Mouse (Mus musculus) c-Kit-positive CD71-negative TER-119-negative erythroid progenitor cells, embryonic 14.5 days (primary cell): ENCODE measurements around the gene Gm10306.

Source experiments
- DNase-seq: peaks from one replicate; pipeline ENCODE4 v3.0.0-alpha.2; 2013; ENCODE audit warnings: low read depth

Gm10306 gene

DNA sequence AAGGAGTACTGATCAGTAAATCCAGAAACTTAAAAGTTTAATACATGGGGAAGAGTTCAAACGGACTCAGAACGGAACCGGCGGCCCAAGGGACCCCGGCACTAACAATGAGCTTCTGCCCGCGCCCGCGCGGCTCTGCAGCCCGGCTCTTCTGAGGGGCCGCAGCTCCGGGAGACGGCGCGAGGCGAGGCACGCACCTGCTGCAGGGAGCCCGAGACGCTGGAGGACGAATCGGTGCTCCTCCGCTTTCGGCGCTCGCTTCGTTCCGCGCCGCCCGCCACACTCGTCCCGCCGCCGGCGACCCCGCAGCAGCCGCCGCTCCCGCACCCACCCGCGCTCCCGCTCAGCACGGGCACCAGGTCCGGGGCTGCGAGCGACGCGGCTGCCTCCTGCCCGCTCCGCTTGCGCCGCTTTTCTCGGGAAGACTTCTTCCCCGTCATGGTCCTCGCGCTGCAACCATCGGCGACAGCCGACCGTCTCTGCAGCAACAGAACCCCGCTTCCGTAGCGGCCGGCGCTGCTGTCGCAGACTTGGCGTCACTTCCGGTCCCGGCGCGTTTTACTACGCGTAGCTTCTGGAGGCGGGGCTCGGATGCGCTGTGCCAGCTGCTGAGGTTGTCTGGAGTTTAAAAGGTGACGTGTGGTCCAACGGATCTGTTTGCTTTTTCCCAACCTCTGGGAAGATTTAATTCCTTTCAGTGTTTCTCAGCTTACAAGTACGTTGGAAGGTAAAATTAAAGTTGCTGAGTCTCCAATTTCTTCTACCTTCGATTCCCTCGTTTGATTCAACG, at the start of gene Gm10306, which contains the start of gene Caap1:
Gene Gm10306 (plus strand): TSS at position 282 of the 790 bp plus-strand sequence.
Gene Caap1 (minus strand): TSS at position 532 of the 790 bp plus-strand sequence.
- peak; percentile 77 for DNase-seq

DNA sequence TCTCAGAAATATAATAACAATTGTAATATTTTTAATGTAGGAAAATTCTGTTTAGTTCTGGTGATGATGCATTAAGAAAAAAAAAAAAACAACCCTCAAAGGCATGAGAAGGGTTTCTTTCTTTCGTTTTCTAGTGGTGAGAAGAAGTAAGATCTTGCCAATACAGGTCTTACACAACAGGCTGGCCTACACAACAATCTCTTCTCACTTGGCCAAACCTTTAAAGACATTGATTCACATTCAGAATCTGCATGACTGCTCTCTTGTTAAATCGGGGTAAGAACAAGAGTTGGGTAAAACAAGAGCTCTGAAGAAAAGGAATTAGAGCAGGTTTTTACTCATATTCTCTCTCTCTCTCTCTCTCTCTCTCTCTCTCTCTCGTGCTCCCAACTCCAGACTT, 41.0 kb upstream of the Gm10306 start:
- no peak for DNase-seq

DNA sequence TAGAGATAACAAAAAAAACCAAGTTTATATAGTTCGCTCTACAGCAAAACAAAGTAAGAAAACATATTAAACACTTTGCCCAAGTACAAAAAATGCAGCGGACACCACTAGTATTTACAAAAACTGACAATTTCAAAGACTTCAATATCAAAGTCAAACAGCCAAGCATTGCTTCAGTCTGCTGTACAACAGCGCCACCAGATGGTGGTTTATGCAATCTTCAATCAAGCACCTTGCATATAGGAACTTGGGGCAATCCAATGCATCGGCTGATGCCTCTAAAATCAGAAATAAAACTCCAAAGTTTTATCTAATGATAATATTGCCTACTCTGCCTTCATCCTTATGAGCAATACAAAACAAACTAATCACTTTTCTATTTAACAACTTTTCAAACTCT, 38.7 kb upstream of the Gm10306 start:
- peak; percentile 47 for DNase-seq

DNA sequence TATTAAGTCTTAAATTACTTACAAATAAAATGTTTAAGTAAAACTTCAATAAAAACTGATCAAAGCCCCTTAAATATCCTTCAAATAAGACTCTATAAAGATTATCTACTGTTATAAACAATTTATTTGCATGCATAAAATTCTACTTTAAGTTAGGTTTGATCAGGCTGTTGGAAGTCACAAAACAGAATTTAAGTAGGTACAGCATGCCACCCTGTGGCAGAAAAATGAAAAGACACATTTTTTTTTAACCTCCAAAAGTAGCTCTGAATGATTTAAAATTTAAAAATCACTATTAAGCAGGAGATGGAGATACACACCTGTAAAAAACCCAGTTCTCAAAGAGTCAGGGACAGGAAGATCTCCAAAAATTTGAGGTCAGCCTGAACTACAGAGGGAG, 33.0 kb upstream of the Gm10306 start:
- DNase-seq: peak; percentile 4

DNA sequence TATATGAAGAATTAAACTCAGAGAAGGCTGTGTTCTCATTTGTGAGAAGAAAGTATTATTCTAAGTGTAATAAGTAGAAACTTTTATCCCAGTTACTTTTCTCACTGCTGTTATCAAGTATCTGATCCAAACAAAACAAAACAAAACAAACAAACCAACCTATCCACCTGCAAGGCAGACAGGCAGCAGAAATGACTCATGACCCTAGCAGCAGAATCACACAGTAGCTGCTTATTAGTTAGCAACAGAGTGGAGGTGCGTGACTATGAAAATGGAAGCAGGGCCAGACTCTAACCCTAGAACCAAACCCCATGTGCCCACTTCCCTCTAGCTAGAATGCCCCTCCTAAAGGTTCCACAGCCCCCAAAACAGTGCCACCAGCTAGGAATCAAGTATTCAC, 26.9 kb upstream of the Gm10306 start:
- DNase-seq: no peak

DNA sequence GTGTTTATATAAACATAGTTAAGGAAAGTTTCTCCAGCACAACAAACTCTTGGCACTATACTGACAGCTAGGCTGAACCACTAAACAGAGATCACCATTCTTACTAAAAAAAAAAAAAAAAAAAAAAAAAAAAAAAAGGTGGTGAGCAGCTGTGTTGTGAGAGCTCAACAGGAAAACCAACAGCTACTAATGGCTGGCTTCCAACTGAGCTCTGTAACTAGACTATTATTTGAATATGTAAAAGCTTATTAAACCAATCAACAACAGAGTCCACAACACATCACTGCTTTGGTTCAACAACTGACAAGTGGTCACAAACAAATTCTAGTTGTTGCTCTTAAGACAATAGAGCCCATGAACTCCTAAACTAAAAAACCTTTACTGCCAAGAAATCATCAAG, 23.1 kb upstream of the Gm10306 start:
- DNase-seq: no peak

DNA sequence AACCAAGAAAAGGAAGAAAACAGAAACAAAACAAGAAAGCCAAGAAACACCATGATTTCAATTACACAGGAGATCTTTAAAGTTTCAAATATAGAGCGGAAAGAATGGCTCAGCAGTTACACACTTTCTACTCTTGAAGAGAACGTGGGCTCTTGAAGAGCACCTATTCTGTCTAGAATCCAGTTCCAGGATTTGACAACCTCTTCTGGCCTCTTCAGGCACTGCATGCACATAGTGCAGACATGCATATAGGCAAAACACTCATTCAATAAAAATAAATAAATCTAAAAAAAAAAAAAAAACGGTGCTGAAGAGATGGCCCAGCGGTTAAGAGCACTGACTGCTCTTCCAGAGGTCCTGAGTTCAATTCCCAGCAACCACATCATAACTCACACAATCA, 13.3 kb upstream of the Gm10306 start:
- no peak for DNase-seq

DNA sequence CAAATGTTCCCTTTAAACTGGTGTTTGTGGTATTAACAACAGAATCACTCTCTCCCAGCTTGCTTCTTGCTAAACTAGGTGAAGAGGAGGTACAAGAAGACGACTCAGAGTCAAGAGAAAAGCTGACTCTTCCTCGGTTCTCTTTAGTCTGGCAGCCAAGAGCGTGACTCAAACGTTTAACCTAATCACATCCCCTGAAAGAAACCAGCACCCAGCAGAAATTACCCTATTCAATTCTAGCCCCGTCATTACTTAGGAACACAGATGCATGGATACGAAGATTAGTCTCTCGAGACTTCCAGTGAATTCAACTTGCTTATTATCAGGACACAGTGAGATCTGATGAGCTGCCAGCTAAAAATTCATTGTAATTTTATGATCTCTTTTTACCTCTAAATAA, 12.0 kb upstream of the Gm10306 start:
- DNase-seq: no peak

DNA sequence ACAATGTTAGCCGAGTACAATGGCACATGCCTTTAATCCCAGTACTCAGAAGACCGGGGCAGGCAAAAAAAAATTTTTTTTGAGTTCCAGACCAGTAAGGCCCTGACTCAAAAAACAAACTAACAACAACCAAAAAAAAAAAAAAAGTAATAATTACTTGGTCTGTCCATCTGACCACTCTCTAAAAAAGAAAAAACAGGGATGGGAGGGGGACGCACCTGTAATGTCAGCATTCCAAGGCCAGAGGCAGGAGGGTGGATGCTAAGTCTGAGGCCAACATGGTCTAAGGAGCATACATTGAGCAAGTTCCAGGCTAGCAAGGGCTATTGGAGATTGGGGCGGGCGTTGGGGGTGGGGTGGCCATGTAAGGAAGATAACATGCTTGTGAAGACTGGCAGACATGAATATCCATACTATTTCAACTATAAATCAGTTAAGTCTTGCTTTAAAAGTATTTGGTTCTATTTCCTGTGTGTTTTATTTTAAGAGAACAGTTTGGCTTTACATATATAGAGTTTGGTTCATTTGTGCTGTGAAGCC, 1.3 kb upstream of the Gm10306 start:
- DNase-seq: no peak

DNA sequence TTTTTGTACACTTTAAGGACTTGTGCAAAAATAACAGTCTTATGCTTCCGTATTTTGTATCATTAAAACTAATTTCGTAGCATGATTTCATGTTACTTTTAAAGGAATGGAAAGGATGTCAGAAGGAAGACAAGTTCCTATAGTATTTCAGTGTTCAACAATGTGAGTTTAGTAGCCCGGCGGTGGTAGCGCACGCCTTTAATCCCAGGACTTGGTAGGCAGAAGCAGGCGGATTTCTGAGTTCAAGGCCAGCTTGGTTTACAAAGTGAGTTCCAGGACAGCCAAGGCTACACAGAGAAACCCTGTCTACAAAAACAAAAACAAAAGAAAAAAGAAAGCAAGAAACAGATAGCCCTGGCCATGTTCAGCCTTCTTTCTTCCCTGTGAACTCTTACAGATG, 799 bp downstream of the Gm10306 start:
- DNase-seq: no peak

DNA sequence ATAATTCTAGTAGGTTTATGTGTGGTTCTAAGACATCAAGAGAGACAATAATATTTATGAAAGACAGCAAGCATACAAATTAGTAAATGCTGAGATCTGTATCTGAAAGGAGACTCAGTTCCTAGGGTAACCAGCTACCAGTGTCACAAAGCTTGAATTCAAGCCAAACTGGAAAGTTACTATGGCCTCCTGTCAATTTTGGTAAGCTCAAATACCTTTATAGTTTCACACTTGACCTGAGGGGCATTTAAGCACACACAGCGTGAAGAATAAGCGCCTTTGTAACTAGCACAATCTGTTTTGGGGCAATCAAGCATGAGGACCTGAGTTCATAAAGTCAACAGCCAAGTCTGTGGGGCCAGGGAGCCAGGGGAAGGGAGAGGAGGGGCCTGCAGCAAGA, 2.9 kb downstream of the Gm10306 start:
- DNase-seq: no peak

DNA sequence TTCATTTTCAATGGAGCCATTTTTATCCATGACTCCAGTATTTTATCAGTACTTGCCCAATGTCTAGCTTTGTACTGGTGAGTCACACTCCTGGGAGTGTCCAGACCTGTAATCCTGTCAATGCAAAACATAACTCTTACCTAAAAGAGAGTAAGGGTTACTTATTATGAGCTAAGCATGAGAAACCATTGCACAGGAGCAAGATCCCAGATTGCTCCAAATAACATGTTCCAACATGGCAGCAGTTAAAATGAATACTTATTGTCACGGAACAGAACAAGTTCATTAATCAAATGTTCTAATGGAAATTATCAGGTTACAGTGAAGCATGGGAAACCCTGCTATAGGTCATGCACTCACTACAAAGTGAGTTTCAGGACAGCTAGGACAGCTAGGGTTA, 4.0 kb downstream of the Gm10306 start:
- DNase-seq: no peak

DNA sequence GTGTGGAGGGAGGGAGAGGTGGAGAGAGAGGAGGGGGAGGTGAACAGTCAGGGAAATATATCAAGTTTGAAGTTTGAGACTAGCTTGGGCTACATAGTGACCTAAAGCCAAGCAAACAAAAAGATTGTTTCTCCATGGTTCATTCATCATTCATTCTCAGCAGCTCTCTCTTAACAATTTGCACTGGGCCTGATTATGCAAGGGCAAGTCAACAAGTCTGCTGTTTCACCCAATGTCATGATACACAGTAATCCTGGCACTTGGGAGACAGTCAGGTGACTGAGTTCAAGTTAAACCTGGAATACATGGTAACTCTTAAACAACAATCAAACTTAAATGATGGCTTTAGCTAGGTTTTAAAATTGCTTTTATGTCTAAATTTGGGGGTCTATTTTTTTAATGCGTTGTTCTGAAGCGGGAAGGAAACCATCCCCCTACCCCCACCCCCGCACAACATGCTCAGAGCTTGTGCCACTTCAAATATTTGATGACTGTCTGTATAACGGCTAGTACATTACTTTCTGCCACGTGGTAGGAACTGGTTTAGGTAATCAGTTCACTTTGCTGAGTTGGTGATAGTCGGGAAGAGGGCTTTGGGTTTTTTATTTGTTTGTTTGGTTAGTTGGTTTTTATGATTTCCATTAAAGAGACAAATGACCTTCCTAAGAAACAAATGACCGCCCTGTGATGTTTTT, 5.8 kb downstream of the Gm10306 start:
- no peak for DNase-seq

DNA sequence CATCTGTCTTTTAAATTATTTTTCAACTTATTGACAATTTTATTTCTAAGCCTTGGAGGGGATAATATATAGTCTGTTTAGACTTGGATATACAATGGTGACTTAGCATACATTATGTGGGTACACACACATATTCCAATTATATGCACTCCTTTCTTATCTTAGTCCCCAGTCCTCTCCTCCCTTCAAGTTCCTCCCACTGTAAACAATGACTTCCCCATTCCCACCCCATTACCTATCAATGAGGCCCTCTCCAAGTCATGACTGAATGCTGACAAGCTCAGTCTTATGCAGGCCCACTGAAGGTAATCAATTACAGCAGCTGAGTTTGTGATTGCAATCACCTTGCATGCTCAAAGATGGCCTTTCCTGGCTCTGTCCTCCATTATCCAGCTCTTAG, 8.0 kb downstream of the Gm10306 start:
- no peak for DNase-seq

DNA sequence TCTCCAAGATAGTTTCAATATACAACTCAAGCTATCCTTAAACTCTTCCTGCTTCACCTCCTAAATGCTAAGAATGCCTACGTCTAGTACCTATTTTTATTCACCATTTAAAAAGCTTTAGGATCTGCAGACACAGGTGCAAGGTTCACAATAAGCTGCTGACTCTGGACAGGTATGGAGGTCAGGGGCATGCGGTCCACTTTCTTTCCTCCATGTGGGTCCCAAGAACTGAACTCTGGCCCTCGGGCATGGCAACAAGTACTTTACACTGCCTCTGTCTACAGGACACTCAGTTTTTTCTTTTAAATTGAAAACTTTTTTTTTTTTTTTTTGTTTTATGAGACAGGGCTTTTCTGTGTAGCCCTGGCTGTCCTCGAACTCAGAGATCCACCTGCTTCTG, 16.3 kb downstream of the Gm10306 start:
- no peak for DNase-seq

DNA sequence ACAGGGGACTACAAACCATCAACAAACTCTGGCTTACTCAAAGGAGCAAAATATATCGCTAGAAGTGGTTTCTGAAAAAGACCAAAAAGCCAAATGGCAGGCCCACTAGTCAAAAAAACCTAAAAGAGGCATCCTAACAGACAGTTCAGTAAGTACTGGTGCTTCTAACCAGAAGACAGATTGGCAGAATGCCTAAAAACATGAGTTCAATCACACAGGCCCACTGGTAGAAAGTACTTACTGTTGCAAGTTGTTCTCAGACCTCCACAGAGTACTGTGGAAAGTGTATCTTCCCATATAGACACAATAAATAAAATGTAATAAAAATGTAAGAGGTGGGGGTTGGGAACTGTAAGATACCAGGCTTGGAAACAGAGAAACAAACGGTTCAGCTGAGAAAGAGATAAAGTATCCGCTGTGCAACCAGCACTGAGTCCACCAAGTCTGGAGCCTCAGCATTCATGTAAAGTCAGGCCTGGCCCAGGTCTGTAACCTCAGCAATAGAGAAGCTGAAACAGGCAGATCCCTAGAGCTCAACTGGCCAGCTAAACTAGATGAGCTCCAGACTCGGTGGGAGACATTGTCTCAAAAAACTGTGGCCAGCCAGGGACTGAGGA, 35.5 kb downstream of the Gm10306 start:
- DNase-seq: no peak

DNA sequence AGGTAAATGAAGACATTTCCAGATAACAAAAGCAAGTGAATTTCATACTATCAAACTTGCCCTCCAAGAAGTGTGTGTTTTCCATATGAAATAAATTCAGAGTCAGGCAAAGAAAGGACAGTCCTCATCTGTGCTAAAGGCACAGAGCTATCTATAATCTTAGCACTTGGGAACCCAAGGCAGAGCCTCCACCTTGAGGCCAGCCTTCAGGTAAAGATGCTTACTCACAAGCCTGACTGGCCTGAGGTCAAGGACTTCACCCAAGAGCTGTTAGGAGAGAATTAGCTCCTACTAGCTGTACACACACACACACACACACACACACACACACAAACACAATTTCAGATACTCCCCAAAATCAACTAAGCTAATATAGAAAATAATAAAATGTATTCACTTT, 36.4 kb downstream of the Gm10306 start:
- no peak for DNase-seq

DNA sequence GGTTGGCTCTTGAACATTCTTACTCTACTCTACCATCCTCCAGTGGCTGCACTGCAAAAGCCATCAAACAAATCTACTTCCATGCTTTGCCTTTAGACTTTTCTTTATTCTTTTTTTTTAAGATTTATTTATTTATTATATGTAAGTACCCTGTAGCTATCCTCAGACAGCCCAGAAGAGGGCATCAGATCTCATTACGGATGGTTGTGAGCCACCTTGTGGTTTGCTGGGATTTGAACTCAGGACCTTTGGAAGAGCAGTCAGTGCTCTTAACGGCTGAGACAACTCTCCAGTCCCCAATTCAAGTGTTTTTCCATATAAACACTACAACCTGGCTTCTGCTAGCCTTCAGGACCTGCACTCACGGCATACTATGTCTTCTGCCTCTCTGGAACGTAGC, 45.0 kb downstream of the Gm10306 start:
- no peak for DNase-seq

DNA sequence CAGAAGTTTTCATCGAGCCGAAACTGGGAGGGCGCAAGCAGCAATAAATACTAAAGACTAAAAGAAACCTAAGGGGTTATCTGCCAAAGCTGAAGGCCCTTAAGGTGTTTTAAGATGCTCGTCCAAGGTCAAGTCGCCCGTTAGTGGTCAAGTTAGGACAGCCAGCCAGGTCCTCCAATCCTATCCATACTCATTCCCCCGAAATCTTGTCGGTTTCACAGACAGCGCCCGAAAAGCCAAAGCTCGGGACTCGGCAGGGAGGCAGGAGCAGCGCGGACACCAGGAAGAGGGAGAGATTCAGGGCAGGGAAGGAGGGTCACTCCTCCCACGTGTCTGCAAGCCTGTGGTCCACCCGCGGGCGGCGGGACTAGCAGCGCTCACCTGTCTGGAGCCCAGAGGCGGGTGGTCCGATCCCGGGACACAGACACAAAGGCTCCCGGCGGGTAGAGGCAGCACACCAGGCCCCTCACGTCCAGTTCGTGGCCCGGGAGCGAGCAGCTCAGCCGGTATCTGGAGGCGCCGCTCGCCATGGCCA, 46.2 kb downstream of the Gm10306 start:
- DNase-seq: no peak

DNA sequence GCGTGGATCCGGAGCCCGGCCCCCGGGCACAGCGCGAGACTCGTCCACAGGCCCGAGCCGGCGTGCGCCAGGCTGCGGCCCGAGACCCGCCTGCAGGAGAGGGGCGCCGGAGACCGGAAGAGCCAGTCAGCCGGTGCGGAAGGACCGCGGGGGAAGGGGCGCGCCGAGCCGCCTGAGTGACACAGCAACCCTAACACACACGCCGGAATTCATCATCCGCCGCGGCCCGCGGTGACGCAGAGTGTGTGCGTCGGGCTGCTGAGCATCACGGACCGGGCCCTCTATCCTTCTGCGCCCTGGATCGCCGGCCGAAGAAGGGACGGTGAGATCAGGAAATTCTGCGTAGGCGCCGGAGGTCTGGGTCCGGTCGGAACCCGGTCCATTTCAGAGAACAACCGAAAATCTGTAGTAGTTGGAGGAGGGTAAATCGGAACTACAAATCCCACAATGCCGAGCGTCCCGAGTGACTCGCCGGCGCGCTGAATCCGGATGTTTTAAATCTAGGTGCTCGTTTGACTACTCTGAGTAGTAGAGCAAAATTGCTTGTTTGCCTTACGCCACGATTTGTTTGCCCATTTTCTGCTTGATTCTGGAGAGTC, 46.8 kb downstream of the Gm10306 start, which contains the start of gene Plaa:
Gene Plaa (minus strand): TSS at position 214 of the 599 bp plus-strand sequence.
- peak; percentile 82 for DNase-seq

DNA sequence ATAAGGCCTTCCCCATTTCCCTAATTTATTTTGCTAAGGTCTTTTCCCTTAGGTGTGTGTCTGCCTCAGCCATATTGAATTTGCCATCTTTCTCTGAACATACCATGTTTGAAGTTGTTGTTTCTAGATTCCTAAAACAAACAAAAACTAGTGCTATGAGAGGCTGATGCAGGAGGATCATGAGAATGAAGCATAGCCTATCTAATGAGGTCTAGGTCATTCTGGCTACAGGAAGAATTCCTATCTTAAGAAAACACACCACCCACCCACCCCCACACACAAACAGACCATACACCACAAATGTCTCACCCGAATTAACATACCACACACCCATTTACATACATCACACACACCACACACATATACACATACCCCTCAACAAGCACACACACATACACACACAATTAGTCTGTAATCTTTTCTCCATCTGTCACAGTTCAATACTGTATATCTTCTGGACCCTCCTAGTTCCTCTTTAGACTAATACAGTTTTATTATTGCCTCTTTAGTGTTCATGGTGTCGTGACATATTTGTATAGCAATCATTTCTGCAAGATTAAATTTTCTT, 48.2 kb downstream of the Gm10306 start:
- DNase-seq: no peak

DNA sequence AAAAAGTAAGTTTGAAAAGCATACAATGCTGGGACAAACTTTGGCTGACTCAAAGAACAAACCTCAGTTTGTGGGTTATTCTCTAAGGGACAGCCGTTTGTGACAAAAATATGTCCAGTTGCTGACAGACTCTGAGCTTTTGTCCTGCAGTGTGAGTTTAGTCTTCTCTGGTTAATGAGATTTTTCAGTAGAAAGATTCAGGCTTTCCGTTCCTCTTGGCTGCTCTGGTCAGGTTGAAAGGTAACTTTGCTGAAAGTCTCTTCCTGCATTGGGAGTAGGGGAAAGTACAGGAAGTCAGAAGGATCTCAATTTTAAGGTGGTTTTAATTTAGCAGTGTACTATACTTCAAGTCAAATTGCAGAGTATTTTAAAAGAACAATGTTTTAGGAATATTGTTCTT, 49.2 kb downstream of the Gm10306 start:
- no peak for DNase-seq
